Mouse (Mus musculus): ENCODE data around the gene Cox7a1. TPM values are rescaled to one million over a fixed set of nuclear protein-coding genes. Genes with fewer than 3 reads are reported as not detected.
"Not testable (repeated sequence)": the region's sequence is repeated elsewhere in the genome, so short reads cannot be mapped to it uniquely, and the experiment has no call there.

Gene Cox7a1
- polyA plus RNA-seq, 1 experiment from 2014 or later, result 3.0 TPM

- not testable (repeated sequence) for H3K9me3 ChIP-seq (replicated peaks; ENCODE audit: control insufficient read depth, low read length); H3K36me3 ChIP-seq (replicated peaks; ENCODE audit: control insufficient read depth, insufficient read depth, low read depth, low read length); H3K27me3 ChIP-seq (ENCODE audit: control insufficient read depth, insufficient read depth, low read length); ATAC-seq (replicated peaks; ENCODE audit: insufficient number of reproducible peaks, low FRiP score, low TSS enrichment, low read depth); H3K27ac ChIP-seq (replicated peaks; ENCODE audit: low read depth, low read length); H3K4me3 ChIP-seq (ENCODE audit: low read depth, low read length); H3K4me1 ChIP-seq (ENCODE audit: control insufficient read depth, insufficient read depth, low read length); DNase-seq (ENCODE audit: low spot score); H3K9ac ChIP-seq (replicated peaks; ENCODE audit: low read length); H3K4me2 ChIP-seq (ENCODE audit: low read depth, low read length)
- 90% methylated on average over 9 of the region's 10 CpGs for WGBS
Measured at GRCm38 (mm10) chr7:30181929-30182328, 2.0 kb upstream of the Cox7a1 start.

GRCm38 (mm10) chr7:30183189-30183588, 755 bp upstream of the Cox7a1 start:
- DNase-seq (ENCODE audit: low spot score); H3K27ac ChIP-seq (replicated peaks; ENCODE audit: low read depth, low read length); H3K36me3 ChIP-seq (replicated peaks; ENCODE audit: control insufficient read depth, insufficient read depth, low read depth, low read length); H3K9me3 ChIP-seq (replicated peaks; ENCODE audit: control insufficient read depth, low read length); H3K27me3 ChIP-seq (ENCODE audit: control insufficient read depth, insufficient read depth, low read length); H3K4me2 ChIP-seq (ENCODE audit: low read depth, low read length); H3K9ac ChIP-seq (replicated peaks; ENCODE audit: low read length); H3K4me1 ChIP-seq (ENCODE audit: control insufficient read depth, insufficient read depth, low read length); H3K4me3 ChIP-seq (ENCODE audit: low read depth, low read length); ATAC-seq (replicated peaks; ENCODE audit: insufficient number of reproducible peaks, low FRiP score, low TSS enrichment, low read depth): not testable (repeated sequence)
- 72% methylated on average over 7 of the region's 7 CpGs for WGBS

- Histone ChIP-seq H3K4me3 (ENCODE audit: low read depth, low read length) (no peak overlapping the region), H3K4me2 (ENCODE audit: low read depth, low read length) (no peak overlapping the region), H3K36me3 (replicated peaks; ENCODE audit: control insufficient read depth, insufficient read depth, low read depth, low read length) (peaks cover 7% of the 10 kb centered on the region; the same call in 1 of the 2 replicates), H3K27me3 (ENCODE audit: control insufficient read depth, insufficient read depth, low read length) (no peaks in the 10 kb centered on the region), H3K9ac (replicated peaks; ENCODE audit: low read length) (no peak overlapping the region), H3K4me1 (ENCODE audit: control insufficient read depth, insufficient read depth, low read length) (peaks cover 4% of the 10 kb centered on the region; the same call in 1 of the 2 replicates), H3K27ac (replicated peaks; ENCODE audit: low read depth, low read length) (no peak overlapping the region), H3K9me3 (replicated peaks; ENCODE audit: control insufficient read depth, low read length) (no peaks in the 10 kb centered on the region)
- DNase-seq (ENCODE audit: low spot score), result no peak
- ATAC-seq (replicated peaks; ENCODE audit: insufficient number of reproducible peaks, low FRiP score, low TSS enrichment, low read depth), result no peak
- WGBS, result 70% methylated on average over 13 of the region's 13 CpGs
Measured at GRCm38 (mm10) chr7:30184641-30185348, 851 bp downstream of the Cox7a1 start.

GRCm38 (mm10) chr7:30188344-30189115, 4.6 kb downstream of the Cox7a1 start:
- Histone ChIP-seq H3K27ac (replicated peaks; ENCODE audit: low read depth, low read length) (no peak overlapping the region), H3K27me3 (ENCODE audit: control insufficient read depth, insufficient read depth, low read length) (no peaks in the 10 kb centered on the region), H3K4me3 (ENCODE audit: low read depth, low read length) (no peak overlapping the region), H3K9me3 (replicated peaks; ENCODE audit: control insufficient read depth, low read length) (no peaks in the 10 kb centered on the region), H3K4me2 (ENCODE audit: low read depth, low read length) (no peak overlapping the region), H3K36me3 (replicated peaks; ENCODE audit: control insufficient read depth, insufficient read depth, low read depth, low read length) (peaks cover 7% of the 10 kb centered on the region; the same call in 1 of the 2 replicates), H3K4me1 (ENCODE audit: control insufficient read depth, insufficient read depth, low read length) (peaks cover 7% of the 10 kb centered on the region), H3K9ac (replicated peaks; ENCODE audit: low read length) (no peak overlapping the region)
- DNase-seq (ENCODE audit: low spot score) (no peak), ATAC-seq (replicated peaks; ENCODE audit: insufficient number of reproducible peaks, low FRiP score, low TSS enrichment, low read depth) (no peak)
- 77% methylated on average over 12 of the region's 12 CpGs for WGBS

GRCm38 (mm10) chr7:30189116-30189491, 5.2 kb downstream of the Cox7a1 start:
- WGBS, result 86% methylated on average over 4 of the region's 4 CpGs
- H3K36me3 ChIP-seq (replicated peaks; ENCODE audit: control insufficient read depth, insufficient read depth, low read depth, low read length), result peaks cover 7% of the 10 kb centered on the region; the same call in 1 of the 2 replicates
- no peak for ATAC-seq (replicated peaks; ENCODE audit: insufficient number of reproducible peaks, low FRiP score, low TSS enrichment, low read depth)
- no peak overlapping the region for H3K9ac ChIP-seq (replicated peaks; ENCODE audit: low read length)
- H3K4me1 ChIP-seq (ENCODE audit: control insufficient read depth, insufficient read depth, low read length), result peaks cover 5% of the 10 kb centered on the region
- H3K27ac ChIP-seq (replicated peaks; ENCODE audit: low read depth, low read length), result no peak overlapping the region
- H3K4me2 ChIP-seq (ENCODE audit: low read depth, low read length), result no peak overlapping the region
- no peak for DNase-seq (ENCODE audit: low spot score)
- no peaks in the 10 kb centered on the region for H3K9me3 ChIP-seq (replicated peaks; ENCODE audit: control insufficient read depth, low read length)
- H3K4me3 ChIP-seq (ENCODE audit: low read depth, low read length), result no peak overlapping the region
- H3K27me3 ChIP-seq (ENCODE audit: control insufficient read depth, insufficient read depth, low read length), result no peaks in the 10 kb centered on the region

GRCm38 (mm10) chr7:30192088-30192487, 8.1 kb downstream of the Cox7a1 start:
- Histone ChIP-seq H3K27me3 (ENCODE audit: control insufficient read depth, insufficient read depth, low read length) (no peaks in the 10 kb centered on the region), H3K9me3 (replicated peaks; ENCODE audit: control insufficient read depth, low read length) (no peaks in the 10 kb centered on the region), H3K4me1 (ENCODE audit: control insufficient read depth, insufficient read depth, low read length) (peaks cover 3% of the 10 kb centered on the region), H3K4me3 (ENCODE audit: low read depth, low read length) (no peak overlapping the region), H3K36me3 (replicated peaks; ENCODE audit: control insufficient read depth, insufficient read depth, low read depth, low read length) (peaks cover 7% of the 10 kb centered on the region; the same call in 1 of the 2 replicates), H3K4me2 (ENCODE audit: low read depth, low read length) (no peak overlapping the region), H3K27ac (replicated peaks; ENCODE audit: low read depth, low read length) (no peak overlapping the region), H3K9ac (replicated peaks; ENCODE audit: low read length) (no peak overlapping the region)
- WGBS, result 87% methylated on average over 12 of the region's 12 CpGs
- DNase-seq (ENCODE audit: low spot score) (no peak), ATAC-seq (replicated peaks; ENCODE audit: insufficient number of reproducible peaks, low FRiP score, low TSS enrichment, low read depth) (no peak)

- Histone ChIP-seq H3K27me3 (ENCODE audit: control insufficient read depth, insufficient read depth, low read length) (no peaks in the 10 kb centered on the region), H3K4me2 (ENCODE audit: low read depth, low read length) (peak overlapping the region; percentile 77), H3K9me3 (replicated peaks; ENCODE audit: control insufficient read depth, low read length) (no peaks in the 10 kb centered on the region), H3K9ac (replicated peaks; ENCODE audit: low read length) (peak overlapping the region; percentile 65), H3K36me3 (replicated peaks; ENCODE audit: control insufficient read depth, insufficient read depth, low read depth, low read length) (no peaks in the 10 kb centered on the region; the same call in 1 of the 2 replicates), H3K27ac (replicated peaks; ENCODE audit: low read depth, low read length) (no peak overlapping the region), H3K4me1 (ENCODE audit: control insufficient read depth, insufficient read depth, low read length) (peaks cover 3% of the 10 kb centered on the region), H3K4me3 (ENCODE audit: low read depth, low read length) (peak overlapping the region; percentile 68)
- peak; percentile 48 for DNase-seq (ENCODE audit: low spot score)
- 16% methylated on average over 9 of the region's 9 CpGs for WGBS
- ATAC-seq (replicated peaks; ENCODE audit: insufficient number of reproducible peaks, low FRiP score, low TSS enrichment, low read depth), result no peak; the same call in 1 of the 2 replicates
Measured at GRCm38 (mm10) chr7:30193013-30193412, 9.1 kb downstream of the Cox7a1 start.

- Histone ChIP-seq H3K4me1 (ENCODE audit: control insufficient read depth, insufficient read depth, low read length) (peaks cover 3% of the 10 kb centered on the region), H3K9me3 (replicated peaks; ENCODE audit: control insufficient read depth, low read length) (no peaks in the 10 kb centered on the region), H3K27me3 (ENCODE audit: control insufficient read depth, insufficient read depth, low read length) (no peaks in the 10 kb centered on the region), H3K4me3 (ENCODE audit: low read depth, low read length) (peak overlapping the region; percentile 68), H3K4me2 (ENCODE audit: low read depth, low read length) (peak overlapping the region; percentile 77), H3K36me3 (replicated peaks; ENCODE audit: control insufficient read depth, insufficient read depth, low read depth, low read length) (no peaks in the 10 kb centered on the region; the same call in 1 of the 2 replicates), H3K9ac (replicated peaks; ENCODE audit: low read length) (peak overlapping the region; percentile 65), H3K27ac (replicated peaks; ENCODE audit: low read depth, low read length) (no peak overlapping the region)
- ATAC-seq (replicated peaks; ENCODE audit: insufficient number of reproducible peaks, low FRiP score, low TSS enrichment, low read depth), result peak; percentile 35
- DNase-seq (ENCODE audit: low spot score), result peak; percentile 80
- 2% methylated on average over 26 of the region's 26 CpGs for whole genome bisulfite sequencing
Measured at GRCm38 (mm10) chr7:30193581-30194100, 9.7 kb downstream of the Cox7a1 start.
